Mouse (Mus musculus) spleen, adult 2 months (tissue): ENCODE measurements around the gene Eddm3b.

ENCODE experiments used
- CTCF ChIP-seq: fragments of 200-500 bp; IDR thresholded peaks from 2 replicates; pipeline ENCODE4 v1.5.1; 2011; ENCODE audit warnings: mild to moderate bottlenecking, inconsistent platforms; ENCODE audit not compliant: insufficient read depth, insufficient read length, insufficient replicate concordance; ENCODE audit errors: extremely low read depth
- POLR2A ChIP-seq: fragments of 200-500 bp; IDR thresholded peaks from 2 replicates; pipeline ENCODE4 v1.6.1; 2011; ENCODE audit warnings: low read depth, low read length, inconsistent platforms

- TF ChIP-seq CTCF (no peak), POLR2A (no peak)
These were observed 13.5 kb downstream of the Eddm3b start for GRCm38 (mm10) chr14:51127648-51128258.
